Mouse (Mus musculus) erythroblast, embryonic 14.5 days (primary cell): Measurements from ENCODE around the gene Lpcat3.

Experiments
- GATA1 ChIP-seq: IDR thresholded peaks from 2 replicates; pipeline ENCODE4 v1.6.1; 2012; ENCODE audit warnings: low read length, inconsistent platforms, mixed read lengths
- TAL1 ChIP-seq: IDR thresholded peaks from 3 replicates; pipeline ENCODE4 v1.6.1; 2012; ENCODE audit warnings: low read length, inconsistent platforms, mixed read lengths

GRCm38 (mm10) chr6:124640997-124641396, 21.8 kb upstream of the Lpcat3 start:
- TF ChIP-seq TAL1 = no peak
- TF ChIP-seq GATA1 = no peak
